Mouse (Mus musculus) cerebellum, adult 2 months (tissue): ENCODE data around the gene Diexf. TPM values are rescaled to one million over a fixed set of nuclear protein-coding genes. Genes with fewer than 3 reads are reported as not detected.

Experiments used
- DNase-seq, 2 experiments: peaks; one replicate each; pipeline ENCODE4 v3.0.0; 2021
- H3K27ac ChIP-seq: fragments of 200-500 bp; 2 replicates; pipeline ENCODE4 v1.5.1; 2012; ENCODE audit warnings: low read length, control low read depth, inconsistent platforms; ENCODE audit not compliant: insufficient read depth
- H3K27me3 ChIP-seq: fragments of 200-500 bp; 2 replicates; pipeline ENCODE4 v1.6.1; 2012; ENCODE audit warnings: inconsistent platforms, mild to moderate bottlenecking, low read length, moderate library complexity; ENCODE audit not compliant: control insufficient read depth, insufficient read depth
- H3K4me1 ChIP-seq: fragments of 200-500 bp; 2 replicates; pipeline ENCODE4 v1.6.1; 2011; ENCODE audit warnings: low read length; ENCODE audit not compliant: control insufficient read depth, insufficient read depth
- H3K4me3 ChIP-seq: fragments of 200-500 bp; replicated peaks from 2 replicates; pipeline ENCODE3; 2011; ENCODE audit warnings: mild to moderate bottlenecking, low read depth, low read length, control low read depth; ENCODE audit not compliant: insufficient read depth
- CTCF ChIP-seq: fragments of 200-500 bp; IDR thresholded peaks from 2 replicates; pipeline ENCODE4 v1.5.1; 2011; ENCODE audit warnings: low read depth, mild to moderate bottlenecking, control low read depth, low read length, moderate library complexity, borderline replicate concordance; ENCODE audit not compliant: insufficient read depth
- POLR2A ChIP-seq: fragments of 200-500 bp; IDR thresholded peaks from 2 replicates; pipeline ENCODE4 v1.6.1; 2011; ENCODE audit warnings: low read length, control low read depth, borderline replicate concordance; ENCODE audit not compliant: insufficient read depth
- WGBS: fragments of 180-500 bp; shearing (Covaris S2); methylation state at CpG from one replicate; pipeline ENCODE4 v1.1.7; 2018; 5-methylcytosine and 5-hydroxymethylcytosine counted together
- polyA plus RNA-seq: library from polyadenylated mRNA; depleted of rRNA; stranded (reverse); fragments of >200 nt; gene quantifications from 2 replicates; pipeline ENCODE4 v1.2.3, GENCODE M21; 2012

Diexf gene
- polyA plus RNA-seq, 1 experiment, result 17.7 TPM

DNA sequence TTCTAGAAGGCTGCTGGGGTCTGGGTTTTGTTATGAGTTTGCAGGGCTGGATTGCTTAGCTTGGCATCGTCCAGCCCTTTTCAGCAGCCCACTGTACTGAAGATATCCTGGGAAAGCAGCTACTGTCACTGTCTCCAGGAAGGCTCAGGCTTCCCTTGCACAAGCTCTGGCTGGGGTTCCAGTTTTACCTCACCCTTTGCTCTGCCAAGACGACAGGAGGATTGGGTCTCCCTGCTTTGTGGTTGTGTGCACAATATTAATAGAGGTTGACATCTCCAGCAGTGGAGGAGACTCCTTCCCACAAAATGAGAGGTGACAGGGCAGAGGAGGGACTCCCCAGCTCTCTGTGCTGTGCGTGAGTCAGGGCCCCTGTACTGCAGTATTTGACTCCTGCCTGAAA lies 19.2 kb upstream of the Diexf start:
- H3K27me3 ChIP-seq, result no peaks in the 10 kb centered on the region
- TF ChIP-seq CTCF (no peak), POLR2A (no peak)
- WGBS, result 21% methylated on average over 3 of the region's 3 CpGs

DNA sequence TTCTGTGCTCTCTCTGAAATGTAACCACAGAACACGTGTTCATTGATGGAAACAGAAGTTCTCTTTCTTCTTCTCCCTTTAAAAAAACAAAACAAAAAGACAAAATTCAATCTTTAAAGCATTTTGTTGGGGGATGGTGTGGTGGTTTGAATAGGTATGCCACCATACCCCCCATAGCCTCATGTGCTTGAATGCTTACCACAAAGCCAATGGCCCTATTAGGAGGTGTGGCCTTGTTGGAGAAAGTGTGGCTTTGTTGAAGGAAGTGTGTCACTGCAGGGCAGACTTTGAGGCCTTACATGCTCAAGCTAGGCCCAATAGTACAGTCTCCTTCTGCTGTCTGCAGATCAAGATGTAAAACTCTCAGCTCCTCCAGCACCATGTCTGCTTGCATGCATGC lies 16.3 kb upstream of the Diexf start:
- WGBS, result 98% methylated on average over 1 of the region's 1 CpGs
- H3K4me3 ChIP-seq, result no peak overlapping the region
- no peak for DNase-seq
- H3K27ac ChIP-seq, result no peak overlapping the region
- H3K4me1 ChIP-seq, result no peaks in the 10 kb centered on the region; the same call in none of the 2 replicates
- TF ChIP-seq POLR2A, result no peak
- no peaks in the 10 kb centered on the region for H3K27me3 ChIP-seq

More for the DNA sequence above, 19.2 kb upstream of the Diexf start:
- DNase-seq, result no peak
- Histone ChIP-seq H3K4me3 (no peak overlapping the region), H3K27ac (no peak overlapping the region), H3K4me1 (no peaks in the 10 kb centered on the region; the same call in none of the 2 replicates)

DNA sequence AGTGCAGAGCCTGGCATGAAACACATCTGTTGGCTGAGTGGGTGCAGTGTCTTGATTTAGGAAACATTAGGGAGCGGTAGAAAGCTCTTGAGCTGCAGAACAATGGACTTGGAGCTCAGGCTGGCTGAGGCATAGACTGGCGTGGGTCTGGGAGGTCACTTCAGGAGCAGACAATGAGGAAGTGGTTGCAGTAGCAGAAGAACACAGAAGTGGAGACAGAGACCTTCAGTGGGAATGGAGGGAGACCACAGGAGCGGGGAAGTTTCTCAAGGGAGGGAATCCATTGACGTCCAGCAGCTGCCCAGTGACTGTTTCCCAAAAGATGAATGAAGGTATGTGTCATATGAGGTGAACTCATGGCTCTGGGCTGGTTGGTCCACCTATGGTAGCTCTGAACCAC lies 15.0 kb upstream of the Diexf start:
- Histone ChIP-seq H3K4me3 (no peak overlapping the region), H3K27me3 (no peaks in the 10 kb centered on the region), H3K27ac (no peak overlapping the region), H3K4me1 (no peaks in the 10 kb centered on the region; the same call in none of the 2 replicates)
- no peak for TF ChIP-seq CTCF
- DNase-seq, result no peak
- WGBS, result 76% methylated on average over 4 of the region's 4 CpGs

DNA sequence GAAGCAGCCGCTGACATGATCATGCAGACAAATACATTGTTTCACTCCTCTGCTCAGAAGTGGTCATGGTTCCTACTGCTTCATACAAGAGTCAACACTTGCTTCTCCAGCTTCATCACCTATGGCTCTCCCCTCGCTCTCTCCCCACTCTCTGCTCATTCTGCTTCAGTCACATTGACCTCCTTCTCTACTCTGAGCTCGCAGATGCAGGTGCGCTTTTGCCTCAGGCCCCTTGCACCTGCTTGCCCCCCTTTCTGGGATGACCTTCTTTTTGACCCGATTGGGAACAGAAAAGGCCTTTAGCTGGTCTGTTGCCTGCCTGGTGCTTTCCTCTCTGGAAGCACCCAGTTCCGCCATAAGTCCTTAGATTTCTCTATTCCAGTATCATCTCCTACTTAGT lies 14.4 kb upstream of the Diexf start:
- TF ChIP-seq POLR2A, result no peak
- no peak for TF ChIP-seq CTCF
- Histone ChIP-seq H3K4me3 (no peak overlapping the region), H3K4me1 (no peaks in the 10 kb centered on the region; the same call in none of the 2 replicates), H3K27me3 (no peaks in the 10 kb centered on the region), H3K27ac (no peak overlapping the region)
- WGBS, result 93% methylated on average over 6 of the region's 6 CpGs
- DNase-seq, result peak in 1 of 2 experiments; percentile 38

DNA sequence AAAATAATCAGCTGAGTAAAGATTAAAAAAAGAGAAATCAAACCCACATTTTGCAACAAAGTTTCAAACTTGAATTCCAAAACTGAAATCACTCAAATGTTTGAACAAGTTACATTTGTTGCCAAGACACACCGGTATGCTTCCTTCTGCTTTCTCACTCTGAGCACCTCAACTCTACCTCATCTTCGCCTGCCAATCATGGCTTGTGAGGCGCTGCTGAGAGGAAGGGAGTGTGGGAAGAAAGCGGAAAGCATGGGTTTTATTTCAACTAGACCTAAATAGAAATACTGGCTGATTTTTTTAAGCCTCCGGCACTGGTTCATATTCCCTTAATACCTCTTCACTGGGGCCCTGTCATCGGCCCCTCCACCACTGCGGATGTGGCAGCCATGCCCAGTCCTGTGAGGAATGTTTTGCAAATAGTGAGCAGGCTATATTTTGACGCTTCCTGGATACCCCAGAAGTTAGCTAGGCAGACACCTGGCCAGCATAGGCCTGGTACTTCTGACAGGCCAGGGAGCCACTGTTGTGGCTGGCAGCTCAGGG lies 12.5 kb upstream of the Diexf start:
- no peak overlapping the region for H3K27ac ChIP-seq
- DNase-seq, result no peak
- no peaks in the 10 kb centered on the region for H3K4me1 ChIP-seq
- no peaks in the 10 kb centered on the region; the same call in 1 of the 2 replicates for H3K27me3 ChIP-seq
- WGBS, result 89% methylated on average over 8 of the region's 8 CpGs
- H3K4me3 ChIP-seq, result no peak overlapping the region
- TF ChIP-seq CTCF, result no peak
- no peak for TF ChIP-seq POLR2A

DNA sequence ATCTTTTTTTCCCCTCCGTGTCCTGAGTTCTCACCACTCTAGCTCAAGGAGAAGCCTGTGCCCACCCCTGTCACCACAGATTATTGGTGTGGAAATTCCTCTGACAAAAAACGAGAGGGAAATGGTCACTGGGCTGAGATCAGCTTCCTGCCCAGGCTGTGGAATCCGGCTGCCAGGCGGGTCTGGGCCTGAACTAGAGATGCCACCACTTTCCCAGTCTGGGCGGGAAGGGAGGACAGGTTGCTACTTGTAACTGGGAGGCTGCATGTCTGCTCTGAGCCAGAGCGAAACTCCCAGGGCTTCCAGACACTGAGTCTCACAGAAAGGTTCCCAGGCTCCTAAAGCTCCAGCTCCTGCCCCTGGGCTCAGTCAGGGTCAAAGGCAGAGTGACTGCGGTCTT lies 11.0 kb upstream of the Diexf start:
- H3K4me3 ChIP-seq, result no peak overlapping the region
- H3K27ac ChIP-seq, result no peak overlapping the region
- 66% methylated on average over 7 of the region's 7 CpGs for WGBS
- TF ChIP-seq CTCF (no peak), POLR2A (no peak)
- no peak for DNase-seq
- H3K4me1 ChIP-seq, result no peaks in the 10 kb centered on the region
- no peaks in the 10 kb centered on the region; the same call in 1 of the 2 replicates for H3K27me3 ChIP-seq

DNA sequence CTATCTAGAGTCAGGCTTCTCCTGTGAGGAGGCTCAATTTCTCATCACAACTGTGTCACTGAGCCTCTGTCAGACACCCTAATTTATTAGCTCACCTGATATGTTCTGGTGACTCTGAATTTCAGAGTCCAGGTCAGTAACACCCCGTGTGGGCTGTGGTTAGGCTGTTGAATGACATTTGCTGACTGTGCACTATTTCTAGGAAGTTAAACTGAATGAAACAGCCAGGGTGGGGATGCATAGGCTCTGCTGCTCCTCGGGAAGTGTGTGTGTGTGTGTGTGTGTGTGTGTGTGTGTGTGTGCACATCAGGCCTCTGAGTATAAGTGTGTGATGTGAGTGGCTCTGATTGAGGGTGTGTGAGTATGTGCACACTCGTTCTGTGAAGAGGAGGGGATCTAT lies 8.6 kb upstream of the Diexf start:
- no peaks in the 10 kb centered on the region; the same call in 1 of the 2 replicates for H3K27me3 ChIP-seq
- H3K4me3 ChIP-seq, result no peak overlapping the region
- DNase-seq, result no peak
- 60% methylated on average over 3 of the region's 3 CpGs for WGBS
- no peak overlapping the region for H3K27ac ChIP-seq
- TF ChIP-seq CTCF (no peak), POLR2A (no peak)
- no peaks in the 10 kb centered on the region for H3K4me1 ChIP-seq

DNA sequence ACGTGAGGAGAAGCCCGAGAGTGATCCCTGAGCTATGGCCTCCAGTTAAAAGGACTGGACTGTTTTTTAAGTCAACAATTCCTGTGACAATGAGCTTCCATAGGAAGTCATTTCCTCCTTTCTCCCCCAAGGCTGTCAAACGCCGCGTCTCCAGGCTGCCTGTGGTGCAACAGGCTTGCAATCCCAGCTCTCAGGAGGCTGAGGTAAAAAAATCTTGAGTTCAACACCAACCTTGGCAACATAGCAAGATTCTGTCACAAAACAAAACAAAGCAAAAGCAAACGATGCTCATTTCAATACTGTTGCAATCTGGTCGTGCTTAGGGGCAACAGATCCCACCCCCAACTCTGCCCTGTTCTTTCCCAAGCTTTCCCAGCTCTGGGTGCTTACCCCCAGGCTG lies 8.0 kb upstream of the Diexf start:
- no peaks in the 10 kb centered on the region; the same call in 1 of the 2 replicates for H3K27me3 ChIP-seq
- TF ChIP-seq POLR2A (no peak), CTCF (no peak)
- H3K4me1 ChIP-seq, result no peaks in the 10 kb centered on the region
- H3K4me3 ChIP-seq, result no peak overlapping the region
- no peak for DNase-seq
- 17% methylated on average over 7 of the region's 7 CpGs for WGBS
- H3K27ac ChIP-seq, result no peak overlapping the region

DNA sequence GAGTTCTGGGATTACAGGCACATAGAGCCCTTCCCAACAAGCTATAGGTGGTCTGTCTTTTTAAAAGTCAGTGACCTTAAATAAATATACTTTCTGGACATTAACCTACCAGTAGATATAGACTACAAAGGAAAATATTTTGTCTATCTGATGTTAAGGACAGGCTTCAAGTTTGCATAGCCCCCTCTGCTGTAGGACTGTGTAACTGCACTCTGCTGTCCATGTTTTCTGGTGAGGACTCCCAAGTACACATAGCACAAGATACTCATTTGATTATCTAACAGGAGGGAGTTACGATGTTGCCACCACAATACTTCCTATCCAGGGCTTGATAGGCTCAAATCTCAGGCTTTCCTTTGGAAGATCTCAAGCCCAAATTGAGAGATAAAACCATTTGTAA lies 3.7 kb upstream of the Diexf start:
- Histone ChIP-seq H3K4me1 (no peaks in the 10 kb centered on the region), H3K27me3 (no peaks in the 10 kb centered on the region; the same call in 1 of the 2 replicates), H3K27ac (no peak overlapping the region), H3K4me3 (no peak overlapping the region)
- DNase-seq, result no peak
- TF ChIP-seq CTCF (no peak), POLR2A (no peak)
- WGBS, result 84% methylated on average over 1 of the region's 1 CpGs
